24 mouse cellular contexts compared by ENCODE assay signal in genomic region chr2:3915141-3915540, GRCm38 (mm10).
A peak's percentile ranks its signal among the peaks of the same experiment; 100 is the strongest.
DNase-seq lines count a peak whose midpoint lies in the region; ATAC-seq lines count a peak whose summit lies in the region.
"Had no signal": no experiment of that assay in that cellular context is flagged by ENCODE, and none has a peak within 500 bp of the region (broad histone marks: within the 10 kb centered on the region; RNA-seq: fewer than 3 reads in every experiment).

No protein-coding gene starts in this region.

- no peak overlapping the region for H3K27ac ChIP-seq in hindbrain, embryonic 12.5 days
- H3K27ac ChIP-seq in hindbrain, embryonic 14.5 days, result no peak overlapping the region
- H3K27ac ChIP-seq in midbrain, embryonic 15.5 days, result no peak overlapping the region
- H3K27ac ChIP-seq in midbrain, embryonic 10.5 days (replicated peaks), result no peak overlapping the region
- H3K27ac ChIP-seq: forebrain, embryonic 10.5 days; heart, adult 2 months; heart, embryonic 10.5 days; heart, embryonic 13.5 days; intestine, embryonic 15.5 days had no signal

- no peaks in the 10 kb centered on the region for H3K27me3 ChIP-seq in hindbrain, embryonic 12.5 days
- H3K27me3 ChIP-seq in hindbrain, embryonic 14.5 days (ENCODE audit: control insufficient read depth, insufficient read depth, low read length), result no peaks in the 10 kb centered on the region
- H3K27me3 ChIP-seq in midbrain, embryonic 15.5 days (replicated peaks), result no peaks in the 10 kb centered on the region
- H3K27me3 ChIP-seq in midbrain, embryonic 10.5 days (ENCODE audit: low read depth, poor library complexity, severe bottlenecking), result no peaks in the 10 kb centered on the region
- H3K27me3 ChIP-seq: CH12.LX; intestine, embryonic 15.5 days had no signal

- no peak overlapping the region for H3K4me3 ChIP-seq in hindbrain, embryonic 12.5 days
- H3K4me3 ChIP-seq in hindbrain, embryonic 14.5 days (replicated peaks; ENCODE audit: low read length), result no peak overlapping the region
- no peak overlapping the region for H3K4me3 ChIP-seq in midbrain, embryonic 15.5 days
- H3K4me3 ChIP-seq in midbrain, embryonic 10.5 days, result no peak overlapping the region
- H3K4me3 ChIP-seq: forebrain, embryonic 10.5 days; heart, adult 2 months; heart, embryonic 10.5 days; heart, embryonic 13.5 days; intestine, embryonic 15.5 days had no signal

- H3K9me3 ChIP-seq in hindbrain, embryonic 12.5 days (replicated peaks), result no peaks in the 10 kb centered on the region
- no peaks in the 10 kb centered on the region for H3K9me3 ChIP-seq in hindbrain, embryonic 14.5 days (ENCODE audit: control insufficient read depth, low read length)
- H3K9me3 ChIP-seq in midbrain, embryonic 15.5 days, result no peaks in the 10 kb centered on the region
- no peaks in the 10 kb centered on the region for H3K9me3 ChIP-seq in midbrain, embryonic 10.5 days (replicated peaks)
- H3K9me3 ChIP-seq: forebrain, embryonic 10.5 days; heart, embryonic 10.5 days; heart, embryonic 13.5 days; intestine, embryonic 15.5 days had no signal

- DNase-seq in hindbrain, embryonic 14.5 days (ENCODE audit: low spot score), result no peak
- DNase-seq in midbrain, embryonic 10.5 days (ENCODE audit: low spot score), result no peak
- DNase-seq in ZHBTc4 (ENCODE audit: low read depth, low spot score), result peak; percentile 56
- DNase-seq in gastrocnemius, postnatal 10 days, result no peak
- no peak for DNase-seq in spleen, postnatal 4 days (ENCODE audit: low spot score in 2 of 2)
- DNase-seq: adrenal gland, adult 2 months; adrenal gland, postnatal 14 days; B cell, adult 2 months; cerebellum, adult 18-20 months; cerebellum, adult 9-10 months; cerebellum, postnatal 14 days; gastrocnemius, postnatal 36 days; heart, adult 2 months; heart, postnatal 14 days; heart, postnatal 4 days had no signal

- 78% methylated on average over 7 of the region's 7 CpGs for WGBS in hindbrain, embryonic 12.5 days
- WGBS in hindbrain, embryonic 14.5 days, result 71% methylated on average over 7 of the region's 7 CpGs
- WGBS in midbrain, embryonic 15.5 days, result 73% methylated on average over 7 of the region's 7 CpGs
- WGBS in midbrain, embryonic 10.5 days, result 85% methylated on average over 7 of the region's 7 CpGs

- no peak overlapping the region for H3K4me2 ChIP-seq in hindbrain, embryonic 12.5 days (replicated peaks)
- no peak overlapping the region for H3K4me2 ChIP-seq in hindbrain, embryonic 14.5 days (replicated peaks)
- no peak overlapping the region for H3K4me2 ChIP-seq in midbrain, embryonic 15.5 days
- H3K4me2 ChIP-seq: heart, embryonic 13.5 days; intestine, embryonic 15.5 days had no signal

- no peaks in the 10 kb centered on the region for H3K36me3 ChIP-seq in hindbrain, embryonic 12.5 days
- no peaks in the 10 kb centered on the region for H3K36me3 ChIP-seq in hindbrain, embryonic 14.5 days (replicated peaks; ENCODE audit: control insufficient read depth, insufficient read depth)
- H3K36me3 ChIP-seq in midbrain, embryonic 15.5 days (replicated peaks), result no peaks in the 10 kb centered on the region
- no peaks in the 10 kb centered on the region for H3K36me3 ChIP-seq in midbrain, embryonic 10.5 days
- H3K36me3 ChIP-seq: forebrain, embryonic 10.5 days; heart, embryonic 10.5 days; heart, embryonic 13.5 days; intestine, embryonic 15.5 days had no signal

- H3K4me1 ChIP-seq in hindbrain, embryonic 12.5 days, result peaks cover 2% of the 10 kb centered on the region; the same call in 1 of the 2 replicates
- no peaks in the 10 kb centered on the region for H3K4me1 ChIP-seq in hindbrain, embryonic 14.5 days (replicated peaks; ENCODE audit: control insufficient read depth, insufficient read depth, low read length)
- H3K4me1 ChIP-seq in midbrain, embryonic 15.5 days, result 0 out of 2 replicates have a peak, but pooled peaks cover 7% of the 10 kb centered on the region
- peaks cover 5% of the 10 kb centered on the region; the same call in 1 of the 2 replicates for H3K4me1 ChIP-seq in midbrain, embryonic 10.5 days
- H3K4me1 ChIP-seq: forebrain, embryonic 10.5 days; heart, embryonic 10.5 days; heart, embryonic 13.5 days; intestine, embryonic 15.5 days had no signal

- peak; percentile 38; the same call in 1 of the 2 replicates for ATAC-seq in hindbrain, embryonic 12.5 days (ENCODE audit: low FRiP score)
- no peak for ATAC-seq in hindbrain, embryonic 14.5 days (ENCODE audit: low FRiP score)
- ATAC-seq in midbrain, embryonic 15.5 days (replicated peaks), result peak; percentile 48; the same call in 1 of the 2 replicates
- ATAC-seq: forebrain, embryonic 14.5 days; hindbrain, embryonic 16.5 days; intestine, embryonic 15.5 days had no signal

- no peak overlapping the region for H3K9ac ChIP-seq in hindbrain, embryonic 12.5 days
- no peak overlapping the region for H3K9ac ChIP-seq in hindbrain, embryonic 14.5 days
- no peak overlapping the region for H3K9ac ChIP-seq in midbrain, embryonic 15.5 days
- H3K9ac ChIP-seq: heart, embryonic 13.5 days; intestine, embryonic 15.5 days had no signal
